Mouse (Mus musculus) forebrain, embryonic 16.5 days (tissue): ENCODE measurements around the gene Slc23a4. TPM values are rescaled to one million over a fixed set of nuclear protein-coding genes. Genes with fewer than 3 reads are reported as not detected.

ENCODE experiments used
- ATAC-seq: fragments of 200-750 bp; cut with Nextera tagmentation; 2 replicates; pipeline ENCODE4 v1.8.0; 2017; ENCODE audit warnings: mild to moderate bottlenecking, moderate library complexity
- H3K27ac ChIP-seq: fragments of 300-500 bp; sonication (generic); 2 replicates; pipeline ENCODE4 v1.5.1; 2014; ENCODE audit warnings: low read length, control low read depth
- H3K27me3 ChIP-seq: fragments of 300-500 bp; sonication (generic); replicated peaks from 2 replicates; pipeline ENCODE4 v1.6.1; 2014; ENCODE audit warnings: low read length; ENCODE audit not compliant: control insufficient read depth, insufficient read depth
- H3K36me3 ChIP-seq: fragments of 300-500 bp; sonication (generic); 2 replicates; pipeline ENCODE4 v1.6.1; 2014; ENCODE audit not compliant: control insufficient read depth, insufficient read depth
- H3K4me1 ChIP-seq: fragments of 300-500 bp; sonication (generic); replicated peaks from 2 replicates; pipeline ENCODE4 v1.6.1; 2014; ENCODE audit warnings: low read length; ENCODE audit not compliant: control insufficient read depth, insufficient read depth
- H3K4me2 ChIP-seq: fragments of 300-500 bp; sonication (generic); 2 replicates; pipeline ENCODE4 v1.6.1; 2014; ENCODE audit warnings: mild to moderate bottlenecking, low read length, control low read depth
- H3K4me3 ChIP-seq: fragments of 300-500 bp; sonication (generic); replicated peaks from 2 replicates; pipeline ENCODE4 v1.5.1; 2014; ENCODE audit warnings: mild to moderate bottlenecking, low read length, control low read depth
- H3K9ac ChIP-seq: fragments of 300-500 bp; sonication (generic); replicated peaks from 2 replicates; pipeline ENCODE4 v1.6.1; 2014; ENCODE audit warnings: low read depth, low read length, control low read depth
- H3K9me3 ChIP-seq: fragments of 300-500 bp; sonication (generic); 2 replicates; pipeline ENCODE4 v1.6.1; 2016; ENCODE audit warnings: low read length; ENCODE audit not compliant: control insufficient read depth
- WGBS: fragments of 180-500 bp; shearing (Covaris S2); extraction: QIAGEN DNeasy Blood & Tissue Kit; methylation state at CpG from one replicate; pipeline ENCODE4 v1.1.7; 2014; 5-methylcytosine and 5-hydroxymethylcytosine counted together
- polyA plus RNA-seq: library from polyadenylated mRNA; unstranded; fragments of >200 nt; fragmentation: Nextera tagmentation; extraction: Ambion mirVana; gene quantifications from 2 replicates; pipeline ENCODE4 v1.2.1, GENCODE M21; 2015

Slc23a4 gene
- polyA plus RNA-seq, 1 experiment from 2014 or later: 0.85 TPM

DNA sequence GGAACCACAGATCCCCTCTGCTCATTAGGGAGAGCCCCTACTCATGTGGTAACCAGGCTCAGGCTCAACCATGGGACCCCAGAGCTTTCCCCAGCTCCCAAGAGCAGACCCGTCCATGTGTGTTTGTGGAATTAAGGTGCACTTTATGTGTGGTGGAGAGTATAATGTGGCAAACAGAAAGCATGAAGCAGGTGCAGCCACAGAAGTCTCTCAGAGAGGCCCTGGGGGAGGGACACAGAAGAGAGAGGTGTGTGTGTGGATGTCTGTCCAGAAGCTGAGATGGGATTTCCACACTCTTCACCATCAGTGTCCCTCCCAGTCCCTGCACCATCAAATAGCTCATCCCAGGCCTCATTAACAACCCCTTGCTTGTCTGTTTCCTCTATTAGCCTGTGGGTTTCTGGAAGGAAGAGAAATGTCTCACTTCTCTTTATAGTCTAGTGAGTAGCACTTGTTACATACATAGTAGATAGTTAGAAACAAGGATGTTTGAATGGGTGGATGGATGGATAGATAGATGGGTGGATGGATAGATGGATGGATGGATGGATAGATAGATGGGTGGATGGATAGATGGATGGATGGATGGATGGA, 41.6 kb downstream of the Slc23a4 start:
- Histone ChIP-seq H3K9ac (no peak overlapping the region), H3K9me3 (no peaks in the 10 kb centered on the region; the same call in 1 of the 2 replicates), H3K27ac (no peak overlapping the region), H3K4me1 (no peaks in the 10 kb centered on the region; the same call in 1 of the 2 replicates), H3K4me2 (no peak overlapping the region), H3K4me3 (no peak overlapping the region), H3K36me3 (no peaks in the 10 kb centered on the region), H3K27me3 (no peaks in the 10 kb centered on the region)
- WGBS: 93% methylated on average over 1 of the region's 1 CpGs
- no peak for ATAC-seq

DNA sequence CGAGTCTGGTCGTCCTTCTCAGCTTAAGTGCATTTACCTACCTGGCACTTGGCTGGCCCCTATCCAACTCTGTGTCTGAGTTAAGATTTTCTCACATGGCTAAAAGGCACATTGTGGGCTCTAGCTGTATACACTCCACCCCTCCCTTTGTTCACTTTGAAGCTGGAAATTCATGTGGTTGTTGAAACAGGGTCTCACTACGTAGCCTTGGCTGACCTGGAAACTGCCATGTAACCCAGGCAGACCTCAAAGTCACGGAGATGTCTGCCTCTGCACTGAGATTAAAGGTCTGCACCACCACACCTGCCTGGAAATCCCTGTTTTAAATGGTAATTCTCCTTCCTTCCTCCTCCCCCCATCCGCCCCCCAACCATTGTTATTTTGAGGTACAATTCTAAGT, 44.7 kb downstream of the Slc23a4 start:
- no peak overlapping the region for H3K9ac ChIP-seq
- no peak overlapping the region for H3K4me3 ChIP-seq
- H3K9me3 ChIP-seq: no peaks in the 10 kb centered on the region; the same call in 1 of the 2 replicates
- no peak for ATAC-seq
- H3K4me2 ChIP-seq: no peak overlapping the region
- WGBS: 73% methylated on average over 5 of the region's 5 CpGs
- no peaks in the 10 kb centered on the region for H3K27me3 ChIP-seq
- H3K27ac ChIP-seq: no peak overlapping the region
- H3K36me3 ChIP-seq: no peaks in the 10 kb centered on the region
- H3K4me1 ChIP-seq: no peaks in the 10 kb centered on the region; the same call in 1 of the 2 replicates

DNA sequence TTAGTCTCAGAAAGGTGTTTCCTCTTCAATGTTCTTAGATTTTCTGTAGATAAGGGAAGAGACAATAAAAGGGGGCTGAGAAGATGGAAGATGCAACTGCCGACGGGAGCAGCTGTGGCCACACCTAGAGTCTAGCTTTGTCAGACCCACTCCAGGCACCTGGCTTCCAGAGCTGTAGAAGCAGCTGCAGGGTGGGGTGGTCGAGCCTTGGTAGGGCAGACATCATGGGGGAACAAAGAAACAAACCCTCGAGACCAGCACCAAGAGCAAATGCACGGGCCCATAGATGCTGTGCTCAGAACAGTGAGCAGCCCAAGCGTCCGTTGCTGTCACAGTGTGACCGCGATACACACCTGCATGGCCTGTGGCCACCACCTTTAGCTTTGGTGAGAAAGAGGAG, 45.8 kb downstream of the Slc23a4 start:
- H3K27ac ChIP-seq: no peak overlapping the region
- H3K9me3 ChIP-seq: no peaks in the 10 kb centered on the region; the same call in 1 of the 2 replicates
- ATAC-seq: no peak
- no peaks in the 10 kb centered on the region for H3K36me3 ChIP-seq
- H3K4me2 ChIP-seq: no peak overlapping the region
- no peaks in the 10 kb centered on the region for H3K4me1 ChIP-seq
- no peak overlapping the region for H3K4me3 ChIP-seq
- no peaks in the 10 kb centered on the region for H3K27me3 ChIP-seq
- H3K9ac ChIP-seq: no peak overlapping the region
- 83% methylated on average over 9 of the region's 9 CpGs for WGBS

GRCm38 (mm10) chr6:34941496-34941895, 46.7 kb downstream of the Slc23a4 start:
- no peak for ATAC-seq
- 59% methylated on average over 2 of the region's 2 CpGs for WGBS

GRCm38 (mm10) chr6:34939451-34939850, 48.8 kb downstream of the Slc23a4 start:
- ATAC-seq: no peak
- H3K36me3 ChIP-seq: no peaks in the 10 kb centered on the region
- no peak overlapping the region for H3K27ac ChIP-seq
- no peaks in the 10 kb centered on the region for H3K9me3 ChIP-seq
- WGBS: 92% methylated on average over 8 of the region's 8 CpGs
- H3K4me1 ChIP-seq: no peaks in the 10 kb centered on the region
- H3K4me2 ChIP-seq: no peak overlapping the region
- no peak overlapping the region for H3K4me3 ChIP-seq
- no peaks in the 10 kb centered on the region for H3K27me3 ChIP-seq
- H3K9ac ChIP-seq: no peak overlapping the region

More at GRCm38 (mm10) chr6:34941496-34941895, 46.7 kb downstream of the Slc23a4 start:
- Histone ChIP-seq H3K9ac (no peak overlapping the region), H3K9me3 (no peaks in the 10 kb centered on the region), H3K4me1 (no peaks in the 10 kb centered on the region), H3K36me3 (no peaks in the 10 kb centered on the region), H3K27ac (no peak overlapping the region), H3K4me2 (no peak overlapping the region), H3K4me3 (no peak overlapping the region), H3K27me3 (no peaks in the 10 kb centered on the region)

DNA sequence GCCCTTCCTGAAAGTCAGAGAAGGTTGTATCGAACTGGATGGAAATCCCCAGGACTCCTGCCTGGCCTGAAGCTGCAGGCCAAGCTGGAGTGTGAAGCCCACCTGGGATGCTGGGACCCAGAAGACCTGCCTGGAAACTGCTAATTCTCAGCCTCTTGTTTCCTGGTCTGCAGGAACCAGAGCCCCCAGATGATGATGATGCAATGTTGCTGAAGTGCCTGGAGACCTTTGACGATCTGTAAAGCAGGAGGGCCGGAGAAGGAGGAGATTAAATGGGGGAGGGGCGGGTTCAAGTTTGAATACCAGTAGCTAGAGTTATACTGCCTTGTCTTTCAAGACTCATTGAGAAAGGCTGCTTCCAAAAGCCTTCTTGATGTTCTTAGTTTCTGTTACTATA, 49.3 kb downstream of the Slc23a4 start:
- WGBS: 55% methylated on average over 4 of the region's 4 CpGs
- no peaks in the 10 kb centered on the region for H3K27me3 ChIP-seq
- H3K36me3 ChIP-seq: no peaks in the 10 kb centered on the region
- H3K27ac ChIP-seq: no peak overlapping the region
- no peaks in the 10 kb centered on the region for H3K9me3 ChIP-seq
- no peak overlapping the region for H3K4me3 ChIP-seq
- no peak for ATAC-seq
- no peaks in the 10 kb centered on the region for H3K4me1 ChIP-seq
- no peak overlapping the region for H3K4me2 ChIP-seq
- H3K9ac ChIP-seq: no peak overlapping the region

DNA sequence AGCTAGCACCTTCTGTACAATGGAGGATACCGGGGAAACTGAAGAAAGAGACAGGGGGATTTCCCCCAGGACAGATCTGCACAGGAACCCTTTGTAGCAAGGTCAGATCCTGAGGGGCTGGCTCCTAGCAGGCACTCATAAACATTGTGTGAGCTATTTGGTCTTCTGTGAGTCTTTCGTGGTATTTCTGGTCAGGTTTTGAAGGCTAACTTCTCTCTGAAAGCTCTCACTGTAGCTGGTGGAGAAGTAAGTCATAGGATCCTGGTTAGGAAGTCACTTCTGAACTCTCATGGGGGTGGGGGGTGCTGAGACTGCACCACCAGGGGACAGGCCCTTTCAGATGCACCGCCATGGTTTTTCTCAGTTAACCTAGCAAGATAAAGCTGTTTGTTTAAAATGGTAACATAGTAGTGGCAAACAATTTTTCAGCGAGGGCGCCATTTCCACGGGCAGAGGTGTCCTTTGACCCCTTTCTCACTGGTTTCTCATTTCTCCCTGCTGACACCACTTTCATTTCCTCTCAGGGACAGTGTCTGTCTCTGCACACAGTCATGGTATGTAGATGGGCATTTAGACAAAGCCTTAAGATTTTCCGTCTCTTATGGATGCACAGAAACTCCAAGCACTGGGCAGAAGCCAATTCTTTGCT, 49.8 kb downstream of the Slc23a4 start:
- 80% methylated on average over 7 of the region's 7 CpGs for WGBS
- no peak overlapping the region for H3K9ac ChIP-seq
- H3K36me3 ChIP-seq: no peaks in the 10 kb centered on the region
- no peak overlapping the region for H3K4me3 ChIP-seq
- H3K4me2 ChIP-seq: no peak overlapping the region
- H3K27ac ChIP-seq: no peak overlapping the region
- no peak for ATAC-seq
- H3K27me3 ChIP-seq: no peaks in the 10 kb centered on the region
- H3K9me3 ChIP-seq: no peaks in the 10 kb centered on the region
- no peaks in the 10 kb centered on the region for H3K4me1 ChIP-seq

DNA sequence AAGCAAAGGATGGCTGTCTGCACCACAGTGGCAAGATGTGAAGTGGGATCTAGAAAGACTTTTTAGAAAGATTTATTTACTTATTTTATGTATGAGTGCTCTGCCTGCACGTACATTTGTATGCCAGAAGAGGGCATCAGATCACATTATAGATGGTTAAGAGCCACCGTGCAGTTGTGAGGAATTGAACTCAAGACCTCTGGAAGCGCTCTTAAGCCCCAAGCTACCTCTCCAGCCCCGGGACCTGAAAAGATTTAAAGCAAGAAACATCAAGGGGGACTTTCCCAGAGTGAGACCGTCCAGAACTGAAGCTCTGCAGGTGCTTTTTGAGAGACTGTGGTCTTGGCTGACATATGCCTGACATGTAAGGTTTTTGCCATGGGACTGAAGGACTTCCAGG, 51.5 kb downstream of the Slc23a4 start:
- no peaks in the 10 kb centered on the region for H3K4me1 ChIP-seq
- H3K27me3 ChIP-seq: no peaks in the 10 kb centered on the region
- no peaks in the 10 kb centered on the region for H3K36me3 ChIP-seq
- WGBS: 70% methylated on average over 5 of the region's 5 CpGs
- no peak overlapping the region for H3K4me3 ChIP-seq
- ATAC-seq: no peak
- no peak overlapping the region for H3K27ac ChIP-seq
- no peak overlapping the region for H3K4me2 ChIP-seq
- no peak overlapping the region for H3K9ac ChIP-seq
- H3K9me3 ChIP-seq: no peaks in the 10 kb centered on the region

DNA sequence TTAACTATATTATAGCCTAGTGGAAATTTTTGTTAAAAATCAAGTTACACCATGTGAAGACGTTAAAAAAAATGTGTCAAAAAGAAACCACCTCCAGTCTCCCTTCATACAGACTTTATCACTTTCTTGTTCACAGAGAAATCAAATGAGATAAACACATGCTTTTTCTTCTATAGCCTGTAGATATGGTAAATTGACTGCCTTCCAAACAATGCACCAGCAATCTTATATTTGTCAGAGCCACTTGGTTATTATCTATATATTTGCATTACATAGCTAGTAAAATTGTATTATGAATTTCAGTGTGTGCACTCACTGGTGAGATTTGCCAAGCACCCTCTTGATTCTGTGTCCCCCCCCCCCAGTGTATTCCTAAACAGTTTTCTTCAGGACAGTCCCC, 55.6 kb downstream of the Slc23a4 start:
- Histone ChIP-seq H3K4me1 (no peaks in the 10 kb centered on the region), H3K9ac (no peak overlapping the region), H3K4me3 (no peak overlapping the region), H3K27ac (no peak overlapping the region), H3K9me3 (no peaks in the 10 kb centered on the region), H3K4me2 (no peak overlapping the region), H3K27me3 (no peaks in the 10 kb centered on the region), H3K36me3 (no peaks in the 10 kb centered on the region)
- no peak for ATAC-seq
- WGBS: 90% methylated on average over 1 of the region's 1 CpGs
